Mouse (Mus musculus): Measurements from ENCODE around the gene Wfdc9. TPM values are rescaled to one million over a fixed set of nuclear protein-coding genes. Genes with fewer than 3 reads are reported as not detected.
A peak's percentile ranks its signal among the peaks of the same experiment; 100 is the strongest.
"Not testable (repeated sequence)": the region's sequence is repeated elsewhere in the genome, so short reads cannot be mapped to it uniquely, and the experiment has no call there.

The Wfdc9 gene
- polyA plus RNA-seq, 2 experiments, result not detected

DNA sequence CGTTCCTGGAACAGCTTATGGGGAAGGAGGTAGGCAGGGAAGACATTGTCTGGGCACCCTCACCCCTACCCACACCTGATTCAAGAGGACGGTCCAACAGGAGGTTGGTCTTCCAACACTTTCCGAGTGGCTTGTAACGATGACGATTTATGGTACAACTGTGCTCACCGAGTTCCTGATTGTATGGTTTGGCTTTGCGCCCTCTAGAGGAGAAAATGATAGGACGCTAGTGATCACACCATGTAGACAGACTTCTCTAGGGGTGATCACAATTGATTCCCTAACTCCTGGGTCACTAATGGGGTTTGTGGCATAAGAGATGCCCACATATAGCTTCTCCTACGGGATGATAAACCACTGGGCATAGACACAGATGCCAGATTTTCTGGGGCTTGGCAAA lies 21.1 kb downstream of the Wfdc9 start:
- H3K9ac ChIP-seq (replicated peaks), result no peak overlapping the region
- 65% methylated on average over 9 of the region's 9 CpGs for WGBS (ENCODE audit: insufficient replicate concordance)
- no peaks in the 10 kb centered on the region for H3K9me3 ChIP-seq (ENCODE audit: control insufficient read depth, low read length)
- ATAC-seq (ENCODE audit: insufficient read depth), result no peak
- no peaks in the 10 kb centered on the region for H3K4me1 ChIP-seq (replicated peaks; ENCODE audit: control insufficient read depth in 2 of 2, insufficient read depth in 2 of 2, low read length in 1 of 2)
- H3K36me3 ChIP-seq (replicated peaks; ENCODE audit: control insufficient read depth, insufficient read depth, low read depth), result no peaks in the 10 kb centered on the region
- no peak for DNase-seq (ENCODE audit: low read depth in 3 of 3, low spot score in 3 of 3)
- H3K27me3 ChIP-seq (ENCODE audit: control insufficient read depth, insufficient read depth, low read length), result no peaks in the 10 kb centered on the region
- H3K4me2 ChIP-seq (ENCODE audit: low read depth), result no peak overlapping the region
- H3K4me3 ChIP-seq (ENCODE audit: insufficient read depth in 1 of 2, low read depth in 2 of 2, low read length in 2 of 2), result no peak overlapping the region
- H3K27ac ChIP-seq, result no peak overlapping the region
- peak; percentile 44 for TF ChIP-seq CTCF (IDR thresholded peaks at IDR 0.05; ENCODE audit: low read depth)
- TF ChIP-seq EP300 (IDR thresholded peaks at IDR 0.05; ENCODE audit: low read depth), result no peak

- no peaks in the 10 kb centered on the region for H3K27me3 ChIP-seq (ENCODE audit: control insufficient read depth, insufficient read depth, low read length)
- no peak for DNase-seq (ENCODE audit: low read depth in 3 of 3, low spot score in 3 of 3)
- H3K9me3 ChIP-seq (ENCODE audit: control insufficient read depth, low read length), result no peaks in the 10 kb centered on the region
- H3K36me3 ChIP-seq (replicated peaks; ENCODE audit: control insufficient read depth, insufficient read depth, low read depth), result no peaks in the 10 kb centered on the region
- no peaks in the 10 kb centered on the region for H3K4me1 ChIP-seq (replicated peaks; ENCODE audit: control insufficient read depth in 2 of 2, insufficient read depth in 2 of 2, low read length in 1 of 2)
- ATAC-seq (ENCODE audit: insufficient read depth), result no peak
- no peak overlapping the region for H3K4me3 ChIP-seq (ENCODE audit: insufficient read depth in 1 of 2, low read depth in 2 of 2, low read length in 2 of 2)
- no peak overlapping the region for H3K27ac ChIP-seq
- H3K4me2 ChIP-seq (ENCODE audit: low read depth), result no peak overlapping the region
- no peak overlapping the region for H3K9ac ChIP-seq (replicated peaks)
- no peak for TF ChIP-seq CTCF (IDR thresholded peaks at IDR 0.05; ENCODE audit: low read depth)
- TF ChIP-seq EP300 (IDR thresholded peaks at IDR 0.05; ENCODE audit: low read depth), result no peak
- 62% methylated on average over 4 of the region's 4 CpGs for WGBS (ENCODE audit: insufficient replicate concordance)
Measured at GRCm38 (mm10) chr2:164621775-164622174, 34.6 kb downstream of the Wfdc9 start.

GRCm38 (mm10) chr2:164619050-164619449 lies 37.3 kb downstream of the Wfdc9 start:
- no peak overlapping the region for H3K4me2 ChIP-seq (ENCODE audit: low read depth)
- DNase-seq (ENCODE audit: low read depth in 3 of 3, low spot score in 3 of 3) (no peak), ATAC-seq (ENCODE audit: insufficient read depth) (no peak)
- no peak overlapping the region for H3K27ac ChIP-seq
- H3K36me3 ChIP-seq (replicated peaks; ENCODE audit: control insufficient read depth, insufficient read depth, low read depth), result no peaks in the 10 kb centered on the region
- no peaks in the 10 kb centered on the region for H3K9me3 ChIP-seq (ENCODE audit: control insufficient read depth, low read length)
- H3K27me3 ChIP-seq (ENCODE audit: control insufficient read depth, insufficient read depth, low read length), result no peaks in the 10 kb centered on the region
- 54% methylated on average over 5 of the region's 5 CpGs for WGBS (ENCODE audit: insufficient replicate concordance)
- no peak overlapping the region for H3K9ac ChIP-seq (replicated peaks)
- TF ChIP-seq EP300 (IDR thresholded peaks at IDR 0.05; ENCODE audit: low read depth) (no peak), CTCF (IDR thresholded peaks at IDR 0.05; ENCODE audit: low read depth) (no peak)
- H3K4me1 ChIP-seq (replicated peaks; ENCODE audit: control insufficient read depth in 2 of 2, insufficient read depth in 2 of 2, low read length in 1 of 2), result no peaks in the 10 kb centered on the region
- H3K4me3 ChIP-seq (ENCODE audit: insufficient read depth in 1 of 2, low read depth in 2 of 2, low read length in 2 of 2), result no peak overlapping the region

DNA sequence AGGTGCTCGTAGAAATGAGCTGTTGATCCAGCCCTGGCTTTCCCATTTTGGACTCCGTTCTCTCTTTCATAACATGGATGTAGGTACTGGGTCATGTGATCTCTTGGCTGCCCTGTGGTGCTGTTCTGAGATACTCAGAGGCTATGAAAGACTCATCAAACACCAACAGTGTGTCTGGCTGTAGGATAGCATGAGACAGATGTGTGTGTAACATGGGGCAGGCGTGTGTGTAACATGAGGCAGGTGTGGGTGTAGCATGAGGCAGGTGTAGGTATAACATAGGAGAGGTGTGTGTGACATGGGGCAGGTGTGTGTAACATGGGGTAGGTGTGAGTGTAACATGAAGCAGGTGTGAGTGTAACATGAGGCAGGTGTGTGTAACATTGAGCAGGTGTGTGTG lies 41.0 kb downstream of the Wfdc9 start:
- Histone ChIP-seq H3K9ac (replicated peaks) (no peak overlapping the region), H3K4me2 (ENCODE audit: low read depth) (no peak overlapping the region), H3K9me3 (ENCODE audit: control insufficient read depth, low read length) (no peaks in the 10 kb centered on the region), H3K27me3 (ENCODE audit: control insufficient read depth, insufficient read depth, low read length) (no peaks in the 10 kb centered on the region), H3K27ac (no peak overlapping the region), H3K4me1 (replicated peaks; ENCODE audit: control insufficient read depth in 2 of 2, insufficient read depth in 2 of 2, low read length in 1 of 2) (no peaks in the 10 kb centered on the region), H3K4me3 (ENCODE audit: insufficient read depth in 1 of 2, low read depth in 2 of 2, low read length in 2 of 2) (no peak overlapping the region), H3K36me3 (replicated peaks; ENCODE audit: control insufficient read depth, insufficient read depth, low read depth) (no peaks in the 10 kb centered on the region)
- DNase-seq (ENCODE audit: low read depth in 3 of 3, low spot score in 3 of 3) (no peak), ATAC-seq (ENCODE audit: insufficient read depth) (no peak)
- TF ChIP-seq CTCF (IDR thresholded peaks at IDR 0.05; ENCODE audit: low read depth) (no peak), EP300 (IDR thresholded peaks at IDR 0.05; ENCODE audit: low read depth) (no peak)
- WGBS (ENCODE audit: insufficient replicate concordance), result 61% methylated on average over 3 of the region's 3 CpGs

DNA sequence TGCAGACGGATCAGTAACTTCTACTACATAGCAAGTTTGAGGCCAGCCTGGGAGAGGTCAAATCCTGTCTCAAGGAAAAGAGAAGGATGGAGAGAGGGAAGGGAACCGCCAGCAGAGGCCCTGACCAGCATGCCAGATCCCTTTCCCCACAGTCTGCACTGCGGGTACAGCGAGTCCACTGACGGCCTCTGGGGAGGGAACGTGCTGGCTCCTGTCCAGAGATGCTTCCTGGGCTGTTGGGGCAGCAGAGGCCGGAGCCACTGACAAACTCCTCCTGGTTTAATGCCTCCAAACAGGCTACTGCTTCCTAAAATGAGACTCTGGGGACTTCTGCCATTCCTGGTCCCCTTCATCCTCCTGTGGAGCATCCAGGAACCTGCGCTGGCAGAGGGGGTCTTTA lies 42.9 kb downstream of the Wfdc9 start, which contains the start of the genes Wfdc6b and Wfdc8:
Gene Wfdc6b, plus strand, starts transcription at position 52 of the 400 bp plus-strand sequence.
Gene Wfdc8, minus strand, starts transcription at position 156 of the 400 bp plus-strand sequence.
- not testable (repeated sequence) for H3K9me3 ChIP-seq (ENCODE audit: control insufficient read depth, low read length); H3K4me2 ChIP-seq (ENCODE audit: low read depth); H3K27me3 ChIP-seq (ENCODE audit: control insufficient read depth, insufficient read depth, low read length); H3K9ac ChIP-seq (replicated peaks); H3K4me1 ChIP-seq (replicated peaks; ENCODE audit: control insufficient read depth in 2 of 2, insufficient read depth in 2 of 2, low read length in 1 of 2); DNase-seq (ENCODE audit: low read depth in 3 of 3, low spot score in 3 of 3); ATAC-seq (ENCODE audit: insufficient read depth); H3K4me3 ChIP-seq (ENCODE audit: insufficient read depth in 1 of 2, low read depth in 2 of 2, low read length in 2 of 2); H3K36me3 ChIP-seq (replicated peaks; ENCODE audit: control insufficient read depth, insufficient read depth, low read depth); H3K27ac ChIP-seq
- WGBS (ENCODE audit: insufficient replicate concordance), result 49% methylated on average over 8 of the region's 8 CpGs

Measured in liver, embryonic 14.5 days (tissue).